Mouse (Mus musculus) Muller cell, postnatal 12 days (primary cell): ENCODE measurements around the gene Cldn24.
A peak's percentile ranks its signal among the peaks of the same experiment; 100 is the strongest.
"Not testable (repeated sequence)": the region's sequence is repeated elsewhere in the genome, so short reads cannot be mapped to it uniquely, and the experiment has no call there.

Experiments used
- DNase-seq: peaks from one replicate; pipeline ENCODE4 v3.0.0-alpha.2; 2015; ENCODE audit errors: inconsistent ontology term

Gene Cldn24

GRCm38 (mm10) chr8:47821843-47822242 is at the start of gene Cldn24:
TSS of gene Cldn24 (plus strand) at chr8:47822143.
- DNase-seq = no peak

- no peak for DNase-seq
Measured at GRCm38 (mm10) chr8:47772986-47773385, 49.0 kb upstream of the Cldn24 start.

- no peak for DNase-seq
Measured at GRCm38 (mm10) chr8:47777415-47777814, 44.5 kb upstream of the Cldn24 start.

- DNase-seq = no peak
Measured at GRCm38 (mm10) chr8:47779589-47779988, 42.4 kb upstream of the Cldn24 start.

GRCm38 (mm10) chr8:47781881-47782280 is 40.1 kb upstream of the Cldn24 start:
- DNase-seq = peak; percentile 71

GRCm38 (mm10) chr8:47783544-47783943 is 38.4 kb upstream of the Cldn24 start:
- DNase-seq = no peak

GRCm38 (mm10) chr8:47783944-47784343 is 38.0 kb upstream of the Cldn24 start:
- DNase-seq = no peak

- DNase-seq = no peak
Measured at GRCm38 (mm10) chr8:47784436-47784835, 37.5 kb upstream of the Cldn24 start.

GRCm38 (mm10) chr8:47786323-47786722 is 35.6 kb upstream of the Cldn24 start:
- no peak for DNase-seq

- DNase-seq = peak; percentile 75
Measured at GRCm38 (mm10) chr8:47787705-47788104, 34.2 kb upstream of the Cldn24 start.

- no peak for DNase-seq
Measured at GRCm38 (mm10) chr8:47791986-47792385, 30.0 kb upstream of the Cldn24 start.

- no peak for DNase-seq
Measured at GRCm38 (mm10) chr8:47799438-47799837, 22.5 kb upstream of the Cldn24 start.

GRCm38 (mm10) chr8:47802349-47802748 is 19.6 kb upstream of the Cldn24 start:
- no peak for DNase-seq

GRCm38 (mm10) chr8:47804262-47804661 is 17.7 kb upstream of the Cldn24 start:
- no peak for DNase-seq

GRCm38 (mm10) chr8:47809970-47810665 is 11.8 kb upstream of the Cldn24 start:
- peak; percentile 78 for DNase-seq

GRCm38 (mm10) chr8:47810666-47811015 is 11.3 kb upstream of the Cldn24 start:
- no peak for DNase-seq

- DNase-seq = peak; percentile 96
Measured at GRCm38 (mm10) chr8:47811221-47811620, 10.7 kb upstream of the Cldn24 start.

GRCm38 (mm10) chr8:47819034-47819433 is 2.9 kb upstream of the Cldn24 start:
- DNase-seq = no peak

- DNase-seq = no peak
Measured at GRCm38 (mm10) chr8:47820914-47821772, 800 bp upstream of the Cldn24 start.

- DNase-seq = not testable (repeated sequence)
Measured at GRCm38 (mm10) chr8:47822541-47822940, 598 bp downstream of the Cldn24 start.

- DNase-seq = no peak
Measured at GRCm38 (mm10) chr8:47823777-47824176, 1.8 kb downstream of the Cldn24 start.

GRCm38 (mm10) chr8:47824182-47824581 is 2.2 kb downstream of the Cldn24 start, which contains the start of gene Cldn22:
TSS of gene Cldn22 (plus strand) at chr8:47824482.
- peak; percentile 20 for DNase-seq

GRCm38 (mm10) chr8:47825596-47825995 is 3.7 kb downstream of the Cldn24 start:
- DNase-seq = peak; percentile 93
